Mouse (Mus musculus) liver, embryonic 15.5 days (tissue): ENCODE data around the gene Apoc2. TPM values are rescaled to one million over a fixed set of nuclear protein-coding genes. Genes with fewer than 3 reads are reported as not detected.

ENCODE experiments used
- ATAC-seq: fragments of 200-750 bp; cut with Nextera tagmentation; 2 replicates; pipeline ENCODE4 v1.8.0; 2017; ENCODE audit warnings: moderate number of reproducible peaks, mild to moderate bottlenecking, moderate library complexity; ENCODE audit not compliant: insufficient read depth
- H3K27ac ChIP-seq: fragments of 300-500 bp; sonication (generic); replicated peaks from 2 replicates; pipeline ENCODE4 v1.5.1; 2015; ENCODE audit warnings: mild to moderate bottlenecking, inconsistent platforms
- H3K27me3 ChIP-seq: fragments of 300-500 bp; sonication (generic); 2 replicates; pipeline ENCODE4 v1.6.1; 2015; ENCODE audit warnings: mild to moderate bottlenecking, inconsistent platforms
- H3K36me3 ChIP-seq: fragments of 300-500 bp; sonication (generic); replicated peaks from 2 replicates; pipeline ENCODE4 v1.6.1; 2015; ENCODE audit warnings: moderate library complexity, mild to moderate bottlenecking, inconsistent platforms
- H3K4me1 ChIP-seq: fragments of 300-500 bp; sonication (generic); replicated peaks from 2 replicates; pipeline ENCODE4 v1.6.1; 2015; ENCODE audit warnings: inconsistent platforms
- H3K4me2 ChIP-seq: fragments of 300-500 bp; sonication (generic); 2 replicates; pipeline ENCODE4 v1.6.1; 2015; ENCODE audit warnings: moderate library complexity, mild to moderate bottlenecking, inconsistent platforms
- H3K4me3 ChIP-seq: fragments of 300-500 bp; sonication (generic); replicated peaks from 2 replicates; pipeline ENCODE4 v1.5.1; 2015; ENCODE audit warnings: mild to moderate bottlenecking, inconsistent platforms
- H3K9ac ChIP-seq: fragments of 300-500 bp; sonication (generic); 2 replicates; pipeline ENCODE4 v1.6.1; 2015; ENCODE audit warnings: moderate library complexity, mild to moderate bottlenecking, inconsistent platforms
- H3K9me3 ChIP-seq: fragments of 300-500 bp; sonication (generic); replicated peaks from 2 replicates; pipeline ENCODE4 v1.6.1; 2016; ENCODE audit warnings: inconsistent platforms
- WGBS: fragments of 180-500 bp; shearing (Covaris S2); methylation state at CpG from one replicate; pipeline ENCODE4 v1.1.7; 2015; ENCODE audit warnings: mixed read lengths; ENCODE audit not compliant: insufficient replicate concordance; 5-methylcytosine and 5-hydroxymethylcytosine counted together
- polyA plus RNA-seq: library from polyadenylated mRNA; unstranded; fragments of >200 nt; fragmentation: Nextera tagmentation; extraction: Ambion mirVana; gene quantifications from 2 replicates; pipeline ENCODE4 v1.2.1, GENCODE M21; 2015

Apoc2 gene
- polyA plus RNA-seq, 1 experiment from 2014 or later: 1,160 TPM

- H3K9me3 ChIP-seq: no peaks in the 10 kb centered on the region
- peak overlapping the region; percentile 93 for H3K4me2 ChIP-seq
- peak overlapping the region; percentile 81 for H3K4me3 ChIP-seq
- 68% methylated on average over 9 of the region's 9 CpGs for WGBS
- ATAC-seq: no peak
- H3K4me1 ChIP-seq: peaks cover 43% of the 10 kb centered on the region
- peaks cover 50% of the 10 kb centered on the region for H3K36me3 ChIP-seq
- 0 out of 2 replicates have a peak overlapping the region, but pooled peaks have one; percentile 89 for H3K9ac ChIP-seq
- no peaks in the 10 kb centered on the region for H3K27me3 ChIP-seq
- H3K27ac ChIP-seq: no peak overlapping the region
These were observed 35.9 kb upstream of the Apoc2 start for GRCm38 (mm10) chr7:19713598-19713997.

- Histone ChIP-seq H3K4me2 (peak overlapping the region; percentile 93; the same call in 1 of the 2 replicates), H3K4me3 (peak overlapping the region; percentile 81; the same call in 1 of the 2 replicates), H3K9ac (no peak overlapping the region), H3K4me1 (peaks cover 43% of the 10 kb centered on the region), H3K27me3 (no peaks in the 10 kb centered on the region), H3K27ac (no peak overlapping the region), H3K36me3 (peaks cover 52% of the 10 kb centered on the region), H3K9me3 (no peaks in the 10 kb centered on the region)
- no peak for ATAC-seq
- WGBS: 31% methylated on average over 4 of the region's 4 CpGs
These were observed 35.5 kb upstream of the Apoc2 start for GRCm38 (mm10) chr7:19713196-19713595.

- Histone ChIP-seq H3K4me1 (peaks cover 41% of the 10 kb centered on the region), H3K4me3 (no peak overlapping the region), H3K4me2 (no peak overlapping the region), H3K27me3 (no peaks in the 10 kb centered on the region), H3K9ac (no peak overlapping the region), H3K9me3 (no peaks in the 10 kb centered on the region), H3K27ac (no peak overlapping the region), H3K36me3 (peaks cover 58% of the 10 kb centered on the region)
- ATAC-seq: no peak
- 64% methylated on average over 4 of the region's 4 CpGs for WGBS
These were observed 34.7 kb upstream of the Apoc2 start for GRCm38 (mm10) chr7:19712414-19712813.

- Histone ChIP-seq H3K36me3 (peaks cover 73% of the 10 kb centered on the region), H3K27ac (no peak overlapping the region), H3K9ac (no peak overlapping the region), H3K27me3 (no peaks in the 10 kb centered on the region), H3K4me1 (peaks cover 28% of the 10 kb centered on the region), H3K9me3 (no peaks in the 10 kb centered on the region), H3K4me3 (no peak overlapping the region), H3K4me2 (no peak overlapping the region)
- 74% methylated on average over 10 of the region's 10 CpGs for WGBS
- ATAC-seq: no peak
These were observed 32.9 kb upstream of the Apoc2 start for GRCm38 (mm10) chr7:19710650-19711049.

GRCm38 (mm10) chr7:19705271-19705670, 27.5 kb upstream of the Apoc2 start:
- 82% methylated on average over 7 of the region's 7 CpGs for WGBS
- Histone ChIP-seq H3K4me3 (no peak overlapping the region), H3K36me3 (peaks cover 67% of the 10 kb centered on the region), H3K9me3 (no peaks in the 10 kb centered on the region), H3K4me1 (peaks cover 33% of the 10 kb centered on the region), H3K9ac (no peak overlapping the region), H3K4me2 (no peak overlapping the region), H3K27me3 (no peaks in the 10 kb centered on the region), H3K27ac (no peak overlapping the region)
- ATAC-seq: no peak

- H3K4me3 ChIP-seq: no peak overlapping the region
- peaks cover 60% of the 10 kb centered on the region for H3K36me3 ChIP-seq
- no peaks in the 10 kb centered on the region for H3K27me3 ChIP-seq
- no peak for ATAC-seq
- no peaks in the 10 kb centered on the region for H3K9me3 ChIP-seq
- H3K9ac ChIP-seq: no peak overlapping the region
- no peak overlapping the region for H3K4me2 ChIP-seq
- no peak overlapping the region for H3K27ac ChIP-seq
- 76% methylated on average over 4 of the region's 4 CpGs for WGBS
- peaks cover 41% of the 10 kb centered on the region for H3K4me1 ChIP-seq
These were observed 26.7 kb upstream of the Apoc2 start for GRCm38 (mm10) chr7:19704475-19704874.

- H3K9ac ChIP-seq: no peak overlapping the region
- no peak overlapping the region for H3K4me3 ChIP-seq
- ATAC-seq: no peak
- H3K27me3 ChIP-seq: no peaks in the 10 kb centered on the region
- no peak overlapping the region for H3K4me2 ChIP-seq
- peaks cover 47% of the 10 kb centered on the region for H3K36me3 ChIP-seq
- 76% methylated on average over 16 of the region's 16 CpGs for WGBS
- H3K27ac ChIP-seq: no peak overlapping the region
- H3K4me1 ChIP-seq: peaks cover 51% of the 10 kb centered on the region
- no peaks in the 10 kb centered on the region for H3K9me3 ChIP-seq
These were observed 25.3 kb upstream of the Apoc2 start for GRCm38 (mm10) chr7:19702859-19703555.

GRCm38 (mm10) chr7:19701069-19701761, 23.5 kb upstream of the Apoc2 start:
- Histone ChIP-seq H3K9me3 (no peaks in the 10 kb centered on the region), H3K27ac (peak overlapping the region; percentile 83), H3K36me3 (peaks cover 42% of the 10 kb centered on the region), H3K27me3 (no peaks in the 10 kb centered on the region), H3K4me2 (peak overlapping the region; percentile 27), H3K4me3 (no peak overlapping the region), H3K4me1 (peaks cover 65% of the 10 kb centered on the region), H3K9ac (peak overlapping the region; percentile 35; the same call in 1 of the 2 replicates)
- WGBS: 22% methylated on average over 22 of the region's 22 CpGs
- peak; percentile 78 for ATAC-seq

GRCm38 (mm10) chr7:19700299-19701068, 22.7 kb upstream of the Apoc2 start:
- H3K4me3 ChIP-seq: no peak overlapping the region
- no peaks in the 10 kb centered on the region for H3K9me3 ChIP-seq
- peaks cover 41% of the 10 kb centered on the region for H3K36me3 ChIP-seq
- ATAC-seq: peak; percentile 9; the same call in 1 of the 2 replicates
- 43% methylated on average over 12 of the region's 12 CpGs for WGBS
- peaks cover 72% of the 10 kb centered on the region for H3K4me1 ChIP-seq
- H3K27me3 ChIP-seq: no peaks in the 10 kb centered on the region
- H3K27ac ChIP-seq: peak overlapping the region; percentile 83
- peak overlapping the region; percentile 27 for H3K4me2 ChIP-seq
- H3K9ac ChIP-seq: peak overlapping the region; percentile 35; the same call in 1 of the 2 replicates

GRCm38 (mm10) chr7:19699827-19700148, 22.0 kb upstream of the Apoc2 start:
- 42% methylated on average over 4 of the region's 4 CpGs for WGBS
- Histone ChIP-seq H3K4me3 (no peak overlapping the region), H3K9ac (no peak overlapping the region), H3K4me2 (peak overlapping the region; percentile 56; the same call in 1 of the 2 replicates), H3K9me3 (no peaks in the 10 kb centered on the region), H3K27me3 (no peaks in the 10 kb centered on the region), H3K27ac (peak overlapping the region; percentile 83), H3K4me1 (peaks cover 79% of the 10 kb centered on the region), H3K36me3 (peaks cover 36% of the 10 kb centered on the region)
- no peak for ATAC-seq
